Mouse (Mus musculus): ENCODE measurements around the gene Zfp426.

DNA sequence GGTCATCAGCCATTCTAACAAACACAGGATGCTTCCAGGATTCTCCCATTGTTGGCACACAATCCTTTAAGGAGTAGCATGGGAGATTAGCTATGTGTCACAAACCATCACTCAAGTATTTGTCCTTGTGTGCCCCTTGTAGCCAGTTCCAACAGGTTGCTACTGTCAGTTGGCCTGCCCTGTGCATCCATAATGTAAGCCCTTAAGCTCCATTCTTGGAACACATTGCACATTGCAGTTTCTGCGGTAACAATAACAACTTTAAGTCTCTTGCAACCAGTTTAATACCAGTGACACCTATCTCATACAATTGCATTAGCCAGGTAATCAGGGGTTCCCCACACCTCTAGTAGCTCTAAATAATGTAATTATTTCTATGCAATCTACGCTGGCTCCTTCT lies 44.1 kb upstream of the Zfp426 start:
- TF ChIP-seq POLR2A (IDR thresholded peaks at IDR 0.05; ENCODE audit: insufficient read length, low read depth) (no peak), MAX (IDR thresholded peaks at IDR 0.05; ENCODE audit: low read depth) (no peak)
